Mouse (Mus musculus): ENCODE results near the gene Tfip11.

DNA sequence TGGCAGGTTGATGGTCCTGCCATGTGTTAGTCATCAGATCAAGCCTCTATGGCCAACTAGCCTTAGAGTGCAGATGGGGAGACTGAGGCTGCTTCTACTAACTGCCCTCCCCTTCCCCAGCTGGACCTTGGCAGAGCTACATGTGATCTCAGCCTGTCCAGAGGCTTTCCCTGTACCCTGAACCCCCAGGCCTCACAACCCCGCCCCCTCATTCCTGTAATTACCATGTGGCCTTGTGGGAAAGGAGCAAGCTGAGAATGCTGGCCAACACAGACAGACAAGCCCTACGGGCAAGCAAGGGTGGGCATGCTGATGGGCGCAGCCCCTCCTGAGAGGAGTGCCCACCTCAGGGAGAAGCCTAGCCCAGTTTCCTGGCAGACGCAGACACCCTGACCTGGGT, 31.5 kb upstream of the Tfip11 start:
- no peak for TF ChIP-seq CTCF (IDR thresholded peaks at IDR 0.05; ENCODE audit: low read depth)
- no peak for TF ChIP-seq EP300 (IDR thresholded peaks at IDR 0.05; ENCODE audit: low read depth)
